Mouse (Mus musculus): ENCODE results near the gene Hpn. TPM values are rescaled to one million over a fixed set of nuclear protein-coding genes. Genes with fewer than 3 reads are reported as not detected.

Hpn gene
- 9.4 TPM for polyA plus RNA-seq (2017; shearing (Covaris generic))

GRCm38 (mm10) chr7:31115182-31115581 is at the start of gene Hpn:
Hpn (minus strand) TSS chr7:31115290.

GRCm38 (mm10) chr7:31155296-31156033 is 40.4 kb upstream of the Hpn start, which contains the start of gene Gramd1a:
Gramd1a (minus strand) TSS chr7:31155896.

GRCm38 (mm10) chr7:31126851-31127724 is 12.0 kb upstream of the Hpn start, which contains the start of gene Scn1b:
Scn1b (minus strand) TSS chr7:31127003.

GRCm38 (mm10) chr7:31076492-31076891 is 38.6 kb downstream of the Hpn start, which contains the start of gene Fxyd3:
Fxyd3 (minus strand) TSS chr7:31076704.

GRCm38 (mm10) chr7:31059108-31059507 is 56.0 kb downstream of the Hpn start, which contains the start of gene Lgi4:
Lgi4 (plus strand) TSS chr7:31059342.

GRCm38 (mm10) chr7:31057071-31057470 is 58.0 kb downstream of the Hpn start, which contains the start of gene Fxyd1:
Fxyd1 (minus strand) TSS chr7:31057199.

GRCm38 (mm10) chr7:31051321-31052021 is 63.6 kb downstream of the Hpn start, which contains the start of gene Fxyd7:
Fxyd7 (minus strand) TSS chr7:31051467.

Other genes starting within 250 kb of the Hpn start
- gene Cd22, start 234.9 kb downstream of the Hpn start, polyA plus RNA-seq (2017; shearing (Covaris generic)): 14.0 TPM
- gene Mag, start 200.4 kb downstream of the Hpn start, polyA plus RNA-seq (2017; shearing (Covaris generic)): not detected
- not detected for gene Hamp2, start 190.6 kb downstream of the Hpn start, polyA plus RNA-seq (2017; shearing (Covaris generic))
- not detected for gene Hamp, start 171.3 kb downstream of the Hpn start, polyA plus RNA-seq (2017; shearing (Covaris generic))
- 8.8 TPM for gene Usf2, start 158.5 kb downstream of the Hpn start, polyA plus RNA-seq (2017; shearing (Covaris generic))
- 2.7 TPM for gene Lsr, start 141.8 kb downstream of the Hpn start, polyA plus RNA-seq (2017; shearing (Covaris generic))
- gene Fam187b, start 141.5 kb downstream of the Hpn start, polyA plus RNA-seq (2017; shearing (Covaris generic)): 0.72 TPM
- 1,946 TPM for gene Fxyd5, start 72.8 kb downstream of the Hpn start, polyA plus RNA-seq (2017; shearing (Covaris generic))
- not detected for gene Fxyd7, start 63.8 kb downstream of the Hpn start, polyA plus RNA-seq (2017; shearing (Covaris generic))
- not detected for gene Fxyd1, start 58.1 kb downstream of the Hpn start, polyA plus RNA-seq (2017; shearing (Covaris generic))
- gene Lgi4, start 55.9 kb downstream of the Hpn start, polyA plus RNA-seq (2017; shearing (Covaris generic)): not detected
- not detected for gene Fxyd3, start 38.6 kb downstream of the Hpn start, polyA plus RNA-seq (2017; shearing (Covaris generic))
- not detected for gene Scn1b, start 11.7 kb upstream of the Hpn start, polyA plus RNA-seq (2017; shearing (Covaris generic))
- gene Gramd1a, start 40.6 kb upstream of the Hpn start, polyA plus RNA-seq (2017; shearing (Covaris generic)): 192 TPM
- gene Scgb2b2, start 175.2 kb upstream of the Hpn start, polyA plus RNA-seq (2017; shearing (Covaris generic)): not detected
- gene Scgb1b2, start 176.5 kb upstream of the Hpn start, polyA plus RNA-seq (2017; shearing (Covaris generic)): not detected
- gene Scgb2b3, start 246.8 kb upstream of the Hpn start, polyA plus RNA-seq (2017; shearing (Covaris generic)): not detected

Measured in CD4-positive, CD25-positive, alpha-beta regulatory T cell, adult 9 weeks (primary cell).